Mouse (Mus musculus) CH12.LX (cell line): ENCODE measurements around the gene Gm9821. TPM values are rescaled to one million over a fixed set of nuclear protein-coding genes. Genes with fewer than 3 reads are reported as not detected.

Experiments
- DNase-seq: peaks from one replicate; pipeline ENCODE4 v3.0.0-alpha.2; 2013; ENCODE audit errors: extremely low read depth
- H3K27ac ChIP-seq: 2 replicates; pipeline ENCODE4 v1.5.1; 2012; ENCODE audit warnings: low read depth, mild to moderate bottlenecking, control low read depth, moderate library complexity; ENCODE audit not compliant: insufficient read depth
- H3K27me3 ChIP-seq: replicated peaks from 2 replicates; pipeline ENCODE3; 2012; ENCODE audit warnings: inconsistent platforms
- H3K36me3 ChIP-seq, 2 experiments: replicated peaks in 1 of 2; 2 replicates each; pipeline versions ENCODE3 to v1.6.1; 2012; ENCODE audit warnings: inconsistent platforms in 1 of 2, low read length in 1 of 2, mild to moderate bottlenecking in 1 of 2, mixed read lengths in 1 of 2, moderate library complexity in 1 of 2; ENCODE audit not compliant: control insufficient read depth in 1 of 2, insufficient read depth in 1 of 2
- H3K4me1 ChIP-seq, 2 experiments: 2 replicates each; pipeline ENCODE4 v1.6.1; 2012; ENCODE audit warnings: inconsistent platforms in 1 of 2, moderate library complexity in 1 of 2; ENCODE audit not compliant: insufficient read depth in 2 of 2, control insufficient read depth in 1 of 2
- H3K4me2 ChIP-seq: 2 replicates; pipeline ENCODE4 v1.6.1; 2012; ENCODE audit warnings: low read depth, mild to moderate bottlenecking, control low read depth; ENCODE audit not compliant: poor library complexity, insufficient read depth, severe bottlenecking
- H3K4me3 ChIP-seq, 3 experiments: fragments of 150-350 bp in 1 of 3; sonication (generic) in 1 of 3; replicated peaks in 1 of 3; 2 replicates each; pipeline versions ENCODE3 to v1.5.1; 2011 to 2012; ENCODE audit warnings: low read depth in 2 of 3, low read length in 2 of 3, mild to moderate bottlenecking in 2 of 3, moderate library complexity in 2 of 3, control low read depth in 1 of 3, improper control_type of control experiment in 1 of 3, inconsistent platforms in 1 of 3, mixed read lengths in 1 of 3; ENCODE audit not compliant: poor library complexity in 1 of 3
- H3K79me2 ChIP-seq: replicated peaks from 2 replicates; pipeline ENCODE4 v1.6.1; 2012; ENCODE audit warnings: mild to moderate bottlenecking, moderate library complexity; ENCODE audit not compliant: control insufficient read depth, poor library complexity, insufficient read depth, severe bottlenecking; ENCODE audit errors: extremely low read depth
- H3K9ac ChIP-seq: 2 replicates; pipeline ENCODE4 v1.6.1; 2012; ENCODE audit warnings: low read depth, mild to moderate bottlenecking, control low read depth, moderate library complexity; ENCODE audit not compliant: insufficient read depth
- H3K9me3 ChIP-seq: replicated peaks from 2 replicates; pipeline ENCODE3; 2012; ENCODE audit warnings: low read length, inconsistent platforms, mixed read lengths
- CHD1 ChIP-seq: IDR thresholded peaks from 2 replicates; pipeline ENCODE4 v1.6.1; 2012; ENCODE audit warnings: low read depth, low read length, improper control_type of control experiment, inconsistent platforms
- E2F4 ChIP-seq: IDR thresholded peaks from 2 replicates; pipeline ENCODE4 v1.6.1; 2011; ENCODE audit warnings: low read depth, low read length, improper control_type of control experiment; ENCODE audit not compliant: insufficient replicate concordance
- ELF1 ChIP-seq: IDR thresholded peaks from 2 replicates; pipeline ENCODE4 v1.6.1; 2014; ENCODE audit warnings: low read depth, mild to moderate bottlenecking, inconsistent platforms, low read length, improper control_type of control experiment
- EP300 ChIP-seq: IDR thresholded peaks from 2 replicates; pipeline ENCODE4 v1.6.1; 2011; ENCODE audit warnings: low read length, improper control_type of control experiment
- ETS1 ChIP-seq: conservative IDR thresholded peaks from 2 replicates; pipeline ENCODE4 v1.6.1; 2012; ENCODE audit warnings: low read depth, mild to moderate bottlenecking, inconsistent platforms, low read length, improper control_type of control experiment, moderate library complexity
- GABPA ChIP-seq: IDR thresholded peaks from 2 replicates; pipeline ENCODE4 v1.6.1; 2012; ENCODE audit warnings: low read depth, low read length, improper control_type of control experiment, inconsistent platforms; ENCODE audit not compliant: insufficient replicate concordance
- HCFC1 ChIP-seq: IDR thresholded peaks from 2 replicates; pipeline ENCODE4 v1.6.1; 2012; ENCODE audit warnings: low read depth, mild to moderate bottlenecking, inconsistent platforms, low read length, improper control_type of control experiment
- IRF4 ChIP-seq: IDR thresholded peaks from 2 replicates; pipeline ENCODE4 v1.6.1; 2014; ENCODE audit warnings: low read depth, mild to moderate bottlenecking, inconsistent platforms, low read length, improper control_type of control experiment
- JUN ChIP-seq: IDR thresholded peaks from 2 replicates; pipeline ENCODE4 v1.6.1; 2011; ENCODE audit warnings: low read depth, mild to moderate bottlenecking, low read length, improper control_type of control experiment, moderate library complexity; ENCODE audit not compliant: insufficient read depth
- JUND ChIP-seq: conservative IDR thresholded peaks from 2 replicates; pipeline ENCODE4 v1.6.1; 2011; ENCODE audit warnings: low read depth, low read length, improper control_type of control experiment
- MAFK ChIP-seq: IDR thresholded peaks from 2 replicates; pipeline ENCODE4 v1.6.1; 2011; ENCODE audit warnings: low read length, improper control_type of control experiment; ENCODE audit not compliant: insufficient replicate concordance
- MAX ChIP-seq: IDR thresholded peaks from 2 replicates; pipeline ENCODE4 v1.6.1; 2011; ENCODE audit warnings: low read length, improper control_type of control experiment
- MAZ ChIP-seq: IDR thresholded peaks from 2 replicates; pipeline ENCODE4 v1.6.1; 2012; ENCODE audit warnings: low read depth, mild to moderate bottlenecking, inconsistent platforms, low read length, improper control_type of control experiment, moderate library complexity
- MEF2A ChIP-seq: IDR thresholded peaks from 2 replicates; pipeline ENCODE4 v1.6.1; 2014; ENCODE audit warnings: low read depth, mild to moderate bottlenecking, inconsistent platforms, low read length, improper control_type of control experiment, borderline replicate concordance
- MXI1 ChIP-seq: IDR thresholded peaks from 2 replicates; pipeline ENCODE4 v1.6.1; 2011; ENCODE audit warnings: mild to moderate bottlenecking, low read depth, low read length, improper control_type of control experiment
- MYC ChIP-seq: IDR thresholded peaks from 2 replicates; pipeline ENCODE4 v1.6.1; 2011; ENCODE audit warnings: low read depth, mild to moderate bottlenecking, improper control_type of control experiment, low read length
- NELFE ChIP-seq: IDR thresholded peaks from 2 replicates; pipeline ENCODE4 v1.6.1; 2011; ENCODE audit warnings: low read depth, low read length, improper control_type of control experiment
- NRF1 ChIP-seq: IDR thresholded peaks from 2 replicates; pipeline ENCODE4 v1.6.1; 2014; ENCODE audit warnings: low read depth, mild to moderate bottlenecking, inconsistent platforms, low read length, improper control_type of control experiment, moderate library complexity
- PAX5 ChIP-seq: IDR thresholded peaks from 2 replicates; pipeline ENCODE4 v1.6.1; 2012; ENCODE audit warnings: low read length, inconsistent platforms, mixed read lengths
- POLR2A ChIP-seq: IDR thresholded peaks from 2 replicates; pipeline ENCODE4 v1.6.1; 2011; ENCODE audit warnings: low read depth, mild to moderate bottlenecking, improper control_type of control experiment, low read length
- RCOR1 ChIP-seq: conservative IDR thresholded peaks from 2 replicates; pipeline ENCODE4 v1.6.1; 2012; ENCODE audit warnings: low read depth, mild to moderate bottlenecking, inconsistent platforms, low read length, improper control_type of control experiment
- SIN3A ChIP-seq: IDR thresholded peaks from 2 replicates; pipeline ENCODE4 v1.6.1; 2012; ENCODE audit warnings: low read length, improper control_type of control experiment, inconsistent platforms
- SMC3 ChIP-seq: IDR thresholded peaks from 2 replicates; pipeline ENCODE4 v1.6.1; 2011; ENCODE audit warnings: low read depth, low read length, improper control_type of control experiment
- TBP ChIP-seq: conservative IDR thresholded peaks from 2 replicates; pipeline ENCODE4 v1.6.1; 2011; ENCODE audit warnings: low read depth, low read length, improper control_type of control experiment
- TCF12 ChIP-seq: IDR thresholded peaks from 2 replicates; pipeline ENCODE4 v1.6.1; 2014; ENCODE audit warnings: low read depth, mild to moderate bottlenecking, inconsistent platforms, low read length, improper control_type of control experiment
- ZC3H11A ChIP-seq: IDR thresholded peaks from 2 replicates; pipeline ENCODE4 v1.6.1; 2012; ENCODE audit warnings: low read depth, mild to moderate bottlenecking, inconsistent platforms, low read length, improper control_type of control experiment
- ZMIZ1 ChIP-seq: IDR thresholded peaks from 2 replicates; pipeline ENCODE4 v1.6.1; 2012; ENCODE audit warnings: low read depth, mild to moderate bottlenecking, inconsistent platforms, low read length, improper control_type of control experiment
- dilution Hi-C: fragments of 300-500 bp; cut with MboI; formaldehyde crosslinking; loops from 2 replicates; pipeline ENCODE4 v1.14.3; 2020; ENCODE audit warnings: low sequenced_read_pairs; ENCODE audit not compliant: extremely low pct_unique_long_range_greater_than_20kb, extremely low pct_ligation_motif_present
- in situ Hi-C: fragments of 300-500 bp; cut with MboI; formaldehyde crosslinking; loops from 3 replicates; pipeline ENCODE4 v1.14.3; 2019; ENCODE audit warnings: low sequenced_read_pairs, low pct_ligation_motif_present, low pct_unique_long_range_greater_than_20kb, mixed read lengths
- polyA plus RNA-seq: library from polyadenylated mRNA; unstranded; fragments of >175 nt; gene quantifications from 2 replicates; pipeline ENCODE4 v1.2.1, GENCODE M21; 2012; ENCODE audit warnings: low read depth; ENCODE audit not compliant: insufficient read length
- total RNA-seq, 2 experiments: library from RNA; depleted of rRNA; stranded (reverse); fragments of 300-350 nt in 1 of 2; fragments of >200 nt in 1 of 2; gene quantifications; 2 replicates each; pipeline ENCODE4 v1.2.3; 2012 to 2014

Gm9821 gene
- total and polyA plus RNA-seq, 3 experiments: 0.25 to 3.8 TPM; not detected in 1

DNA sequence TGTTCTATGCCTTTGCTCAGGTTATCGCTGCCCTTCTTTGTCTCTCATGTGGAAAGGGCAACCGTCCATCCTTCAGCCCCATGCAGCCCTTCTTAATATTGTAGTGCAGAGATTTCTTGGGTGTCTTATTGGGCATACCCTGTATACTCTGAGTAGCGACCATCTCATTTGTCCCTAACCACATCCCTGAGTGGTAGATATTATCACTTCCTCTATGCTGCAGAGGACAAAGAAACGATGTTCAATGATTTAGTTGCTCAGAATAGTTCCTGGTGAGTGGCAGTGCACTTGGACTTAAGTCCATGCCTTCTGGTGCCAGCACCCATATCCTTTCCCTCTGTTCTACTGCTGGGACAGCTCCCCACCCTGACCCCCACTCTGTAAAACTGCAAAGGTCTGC is 32.5 kb downstream of the Gm9821 start:
- peaks cover 0 to 5% of the 10 kb centered on the region in 2 experiments for H3K36me3 ChIP-seq
- no peak for TF ChIP-seq MAFK
- no peak for TF ChIP-seq JUND
- no peak for TF ChIP-seq MEF2A
- no peak for TF ChIP-seq MXI1
- no peak for TF ChIP-seq ETS1
- no peak for TF ChIP-seq PAX5
- TF ChIP-seq JUN: no peak
- no peak for TF ChIP-seq MYC
- TF ChIP-seq GABPA: no peak
- no peak for TF ChIP-seq MAX
- TF ChIP-seq NELFE: no peak
- no peak for TF ChIP-seq SMC3
- no peak for TF ChIP-seq CHD1
- TF ChIP-seq E2F4: no peak
- TF ChIP-seq POLR2A: no peak
- TF ChIP-seq RCOR1: no peak
- TF ChIP-seq ELF1: no peak
- no peak for TF ChIP-seq TBP
- no peaks in the 10 kb centered on the region for H3K79me2 ChIP-seq
- H3K27me3 ChIP-seq: peaks cover 20% of the 10 kb centered on the region
- H3K4me2 ChIP-seq: no peak overlapping the region
- in situ Hi-C loops (no loop called here), dilution Hi-C loops (no loop called here)
- peaks cover 6% of the 10 kb centered on the region in 2 experiments for H3K4me1 ChIP-seq
- no peaks in the 10 kb centered on the region for H3K9me3 ChIP-seq
- no peak for DNase-seq
- H3K9ac ChIP-seq: no peak overlapping the region
- H3K4me3 ChIP-seq: no peak overlapping the region
- H3K27ac ChIP-seq: no peak overlapping the region

DNA sequence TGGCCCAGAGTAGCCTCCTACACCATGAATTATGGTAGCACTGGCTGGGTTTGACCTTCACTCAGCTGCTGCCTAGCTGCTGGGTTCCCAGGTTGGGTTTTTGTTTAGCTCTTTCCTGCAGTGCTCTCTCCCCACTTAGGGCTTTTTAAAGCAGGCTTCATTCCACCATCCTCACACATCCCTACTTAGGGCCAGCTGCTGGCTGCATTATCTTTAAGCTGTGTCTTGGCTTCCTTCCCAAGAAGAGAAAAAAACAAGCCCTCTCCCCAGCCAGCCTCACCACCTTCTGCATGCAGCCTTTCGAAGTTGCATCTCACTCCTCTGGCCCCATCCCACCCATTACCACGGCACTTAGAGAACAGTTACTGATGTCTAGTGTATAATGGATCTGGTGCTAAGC is 33.0 kb downstream of the Gm9821 start:
- Histone ChIP-seq H3K9me3 (no peaks in the 10 kb centered on the region), H3K36me3 (peaks cover 0 to 7% of the 10 kb centered on the region in 2 experiments), H3K4me2 (no peak overlapping the region), H3K79me2 (no peaks in the 10 kb centered on the region), H3K4me1 (peaks cover 6% of the 10 kb centered on the region in 2 experiments), H3K4me3 (no peak overlapping the region), H3K27ac (no peak overlapping the region), H3K9ac (no peak overlapping the region), H3K27me3 (peaks cover 16% of the 10 kb centered on the region)
- dilution Hi-C loops: no loop called here
- no peak for TF ChIP-seq TCF12
- no peak for TF ChIP-seq ZC3H11A
- no peak for TF ChIP-seq CHD1
- no peak for TF ChIP-seq NRF1
- no peak for TF ChIP-seq IRF4
- no peak for TF ChIP-seq MXI1
- TF ChIP-seq ELF1: no peak
- no peak for TF ChIP-seq GABPA
- TF ChIP-seq EP300: no peak
- no peak for TF ChIP-seq SIN3A
- no peak for TF ChIP-seq ZMIZ1
- TF ChIP-seq SMC3: no peak
- no peak for TF ChIP-seq NELFE
- no peak for TF ChIP-seq MAZ
- TF ChIP-seq POLR2A: no peak
- TF ChIP-seq MEF2A: no peak
- no peak for TF ChIP-seq PAX5
- no peak for TF ChIP-seq HCFC1
- TF ChIP-seq MYC: no peak
- DNase-seq: no peak
- in situ Hi-C loops: no loop called here
